Mouse (Mus musculus): ENCODE data around the gene RPS10-NUDT3. TPM values are rescaled to one million over a fixed set of nuclear protein-coding genes. Genes with fewer than 3 reads are reported as not detected.
"Not testable (repeated sequence)": the region's sequence is repeated elsewhere in the genome, so short reads cannot be mapped to it uniquely, and the experiment has no call there.

The RPS10-NUDT3 gene
- polyA plus RNA-seq, 1 experiment from 2014 or later, result not detected

DNA sequence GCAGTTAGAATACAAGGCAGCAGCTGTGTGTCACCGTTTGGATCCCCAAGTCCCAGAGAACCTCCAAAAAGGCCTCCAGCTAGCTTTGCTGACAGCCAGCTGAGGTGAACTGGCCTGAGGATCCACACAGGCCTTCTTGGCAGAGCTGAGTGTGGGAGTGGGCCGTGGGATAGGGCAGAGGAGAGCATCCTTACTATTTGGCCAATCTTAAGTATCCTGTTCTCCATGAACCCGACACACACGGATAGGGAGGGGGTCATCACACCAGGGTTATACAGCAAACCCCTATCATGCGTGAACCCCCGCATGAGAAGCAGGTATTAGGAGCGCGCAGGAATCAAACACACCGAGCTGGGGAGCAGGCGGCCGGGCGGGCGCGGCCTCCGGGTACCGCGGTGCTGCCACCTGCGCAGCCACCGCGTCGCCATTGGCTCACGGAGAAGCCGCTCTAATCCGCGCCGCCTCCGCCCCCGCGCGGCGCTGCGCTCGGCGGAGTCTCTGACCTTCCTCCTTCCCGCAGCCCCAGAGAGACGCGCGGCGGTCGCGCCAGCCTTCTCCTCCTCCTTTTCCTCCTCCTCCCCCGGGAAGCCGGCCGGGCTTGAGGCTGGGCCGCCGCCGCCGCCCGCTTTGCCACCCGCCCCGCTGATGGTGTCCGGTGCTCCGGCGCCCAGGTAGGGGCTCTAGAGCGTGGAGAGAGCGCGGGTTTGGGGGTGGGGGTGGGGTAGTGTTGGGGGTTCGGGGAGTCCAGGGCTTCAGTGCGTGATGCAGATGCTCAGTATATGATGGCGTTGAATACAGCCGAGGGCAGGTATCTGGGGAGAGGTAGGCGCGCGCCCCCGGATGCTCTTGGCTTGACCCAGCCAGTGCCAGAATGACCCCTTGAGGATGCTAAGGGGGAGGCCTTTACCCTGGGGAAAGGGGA is 20.3 kb upstream of the RPS10-NUDT3 start, which contains the start of gene Pacsin1:
Pacsin1 (plus strand) TSS at position 421 of the 922 bp plus-strand sequence.
- Histone ChIP-seq H3K9me3 (no peaks in the 10 kb centered on the region), H3K36me3 (no peaks in the 10 kb centered on the region), H3K4me3 (peak within 1 kb of the TSS; percentile 44), H3K27ac (no peak within 1 kb of the TSS), H3K4me1 (peaks cover 16% of the 10 kb centered on the region), H3K9ac (peak within 1 kb of the TSS; percentile 33; the same call in 1 of the 2 replicates), H3K4me2 (peak within 1 kb of the TSS; percentile 93), H3K27me3 (peaks cover 40% of the 10 kb centered on the region)
- whole genome bisulfite sequencing, result 2% methylated on average over 51 of the region's 65 CpGs
- 0 out of 2 replicates have a peak, but pooled peaks have one; percentile 15 for ATAC-seq (ENCODE audit: insufficient number of reproducible peaks, low FRiP score, low TSS enrichment, low read depth)

DNA sequence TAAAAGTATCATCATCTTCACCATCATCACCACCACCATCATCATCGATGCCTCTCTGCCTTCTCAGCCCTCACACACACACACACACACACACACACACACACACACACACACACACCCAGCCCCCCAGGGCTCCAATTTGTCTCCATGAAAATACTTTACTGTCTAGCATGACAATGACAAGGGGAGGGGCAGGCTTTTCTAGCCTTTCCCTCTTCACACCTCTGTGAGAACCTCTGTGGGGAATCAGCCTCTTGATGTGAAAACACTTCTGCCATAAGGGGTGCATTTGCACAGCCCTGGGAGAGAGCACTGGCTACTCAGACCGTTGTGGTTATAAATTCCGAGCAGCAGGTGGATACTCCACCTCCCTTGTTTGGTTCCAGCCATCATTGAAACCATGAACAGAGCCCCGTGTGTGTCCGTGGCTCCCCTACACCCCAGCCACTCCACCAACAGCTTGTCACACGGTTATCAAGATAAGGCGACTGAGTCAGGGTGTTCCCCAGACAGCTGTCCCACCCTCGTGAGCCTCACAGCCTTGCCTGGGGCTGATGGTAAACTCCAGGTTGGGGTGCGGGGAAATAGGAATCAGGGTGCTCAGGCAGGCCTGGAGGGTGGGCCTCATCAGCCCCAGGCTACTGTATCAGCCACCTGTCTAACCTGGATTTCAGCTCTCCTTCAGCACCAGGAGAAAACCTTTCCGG is 18.4 kb upstream of the RPS10-NUDT3 start:
- H3K36me3 ChIP-seq, result no peaks in the 10 kb centered on the region
- H3K4me2 ChIP-seq, result no peak overlapping the region
- H3K9ac ChIP-seq, result no peak overlapping the region
- H3K4me3 ChIP-seq, result no peak overlapping the region
- H3K27me3 ChIP-seq, result peaks cover 40% of the 10 kb centered on the region
- 48% methylated on average over 10 of the region's 10 CpGs for WGBS
- no peak overlapping the region for H3K27ac ChIP-seq
- no peak for ATAC-seq (ENCODE audit: insufficient number of reproducible peaks, low FRiP score, low TSS enrichment, low read depth)
- H3K9me3 ChIP-seq, result no peaks in the 10 kb centered on the region
- peaks cover 16% of the 10 kb centered on the region for H3K4me1 ChIP-seq

DNA sequence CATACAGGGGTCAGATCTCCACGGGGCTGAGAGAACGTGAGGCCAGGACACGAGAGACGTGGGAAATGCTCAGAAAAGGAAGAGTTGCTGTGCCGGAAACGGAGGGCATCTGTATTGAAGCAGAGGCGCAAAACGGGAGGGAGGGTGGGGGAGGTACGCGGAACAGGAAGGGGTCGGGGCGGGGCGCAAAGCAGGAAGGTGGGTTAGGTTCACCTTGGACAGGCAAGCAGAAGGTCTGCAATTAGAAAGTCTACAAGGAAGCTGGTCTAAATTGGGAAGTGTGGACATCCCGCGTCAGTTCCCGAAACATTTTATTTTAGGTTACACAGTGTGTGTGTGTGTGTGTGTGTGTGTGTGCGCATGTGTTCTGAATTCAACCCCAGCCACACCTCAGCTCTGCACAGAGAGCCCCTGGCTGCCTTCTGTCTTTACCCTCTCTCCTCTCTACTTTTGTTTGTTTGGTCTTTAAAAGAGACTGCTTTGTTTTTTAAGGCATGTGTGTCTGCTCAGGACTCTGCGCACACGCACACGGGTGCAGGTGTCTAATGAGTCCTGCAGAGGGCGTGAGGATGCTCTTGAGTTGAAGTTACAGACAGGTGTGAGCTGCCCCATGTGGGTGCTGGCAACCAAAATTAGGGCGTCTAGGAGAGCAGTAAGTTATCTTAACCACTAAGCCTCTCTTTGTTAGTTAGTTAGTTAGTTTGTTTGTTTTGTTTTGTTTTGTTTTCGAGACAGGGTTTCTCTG is 17.2 kb upstream of the RPS10-NUDT3 start:
- Histone ChIP-seq H3K9ac (no peak overlapping the region), H3K4me1 (peaks cover 16% of the 10 kb centered on the region), H3K9me3 (no peaks in the 10 kb centered on the region), H3K27ac (no peak overlapping the region), H3K4me2 (no peak overlapping the region), H3K36me3 (no peaks in the 10 kb centered on the region), H3K27me3 (peaks cover 38% of the 10 kb centered on the region), H3K4me3 (no peak overlapping the region)
- no peak for ATAC-seq (ENCODE audit: insufficient number of reproducible peaks, low FRiP score, low TSS enrichment, low read depth)
- 76% methylated on average over 23 of the region's 23 CpGs for WGBS

DNA sequence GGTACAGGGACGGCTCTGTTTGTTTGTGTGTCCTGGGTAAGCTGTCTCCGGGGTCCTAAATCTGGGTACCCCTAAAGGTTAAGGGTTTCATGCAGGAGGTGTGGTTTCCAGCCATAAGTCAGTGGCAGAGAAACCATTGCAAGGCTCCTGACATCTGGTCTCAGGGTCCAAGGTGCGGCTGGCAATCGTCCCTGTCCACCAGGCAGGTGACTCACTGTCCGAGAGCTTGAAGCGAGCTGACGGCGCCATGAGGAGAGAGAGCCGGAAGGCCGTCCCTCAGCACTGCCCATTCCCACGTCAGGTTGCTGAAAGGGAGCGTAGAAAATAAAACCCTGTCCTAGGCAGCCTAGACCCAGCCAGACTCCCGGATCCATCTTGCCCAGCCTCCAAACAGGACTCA is 15.6 kb upstream of the RPS10-NUDT3 start:
- no peak for ATAC-seq (ENCODE audit: insufficient number of reproducible peaks, low FRiP score, low TSS enrichment, low read depth)
- 76% methylated on average over 13 of the region's 13 CpGs for WGBS
- H3K27me3 ChIP-seq, result peaks cover 24% of the 10 kb centered on the region
- peaks cover 9% of the 10 kb centered on the region for H3K4me1 ChIP-seq
- H3K27ac ChIP-seq, result no peak overlapping the region
- no peaks in the 10 kb centered on the region for H3K36me3 ChIP-seq
- H3K4me2 ChIP-seq, result no peak overlapping the region
- no peak overlapping the region for H3K4me3 ChIP-seq
- H3K9ac ChIP-seq, result no peak overlapping the region
- H3K9me3 ChIP-seq, result no peaks in the 10 kb centered on the region

DNA sequence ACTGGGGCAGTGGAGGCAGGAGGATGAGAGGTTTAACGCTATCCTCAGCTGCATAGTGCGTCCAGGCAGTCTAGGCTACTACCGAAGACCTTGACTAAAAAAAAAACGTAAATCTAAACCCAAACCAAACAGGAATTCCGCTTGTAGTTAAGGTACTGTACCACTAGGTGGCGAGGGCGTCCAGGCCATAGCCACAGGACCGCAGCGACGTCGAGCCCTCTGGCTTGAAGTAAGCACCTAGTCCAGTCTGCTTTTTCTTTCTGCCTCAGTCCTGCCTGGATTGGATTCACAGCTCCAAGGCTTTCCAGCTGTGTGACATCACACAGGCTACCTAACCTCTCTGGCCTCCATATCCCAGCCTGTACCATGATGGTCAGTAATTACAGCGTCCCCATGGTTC is 15.1 kb upstream of the RPS10-NUDT3 start:
- Histone ChIP-seq H3K4me2 (no peak overlapping the region), H3K4me3 (no peak overlapping the region), H3K27ac (no peak overlapping the region), H3K9ac (no peak overlapping the region), H3K27me3 (peaks cover 19% of the 10 kb centered on the region), H3K4me1 (peaks cover 6% of the 10 kb centered on the region), H3K9me3 (no peaks in the 10 kb centered on the region), H3K36me3 (no peaks in the 10 kb centered on the region)
- no peak for ATAC-seq (ENCODE audit: insufficient number of reproducible peaks, low FRiP score, low TSS enrichment, low read depth)
- 11% methylated on average over 12 of the region's 12 CpGs for WGBS

DNA sequence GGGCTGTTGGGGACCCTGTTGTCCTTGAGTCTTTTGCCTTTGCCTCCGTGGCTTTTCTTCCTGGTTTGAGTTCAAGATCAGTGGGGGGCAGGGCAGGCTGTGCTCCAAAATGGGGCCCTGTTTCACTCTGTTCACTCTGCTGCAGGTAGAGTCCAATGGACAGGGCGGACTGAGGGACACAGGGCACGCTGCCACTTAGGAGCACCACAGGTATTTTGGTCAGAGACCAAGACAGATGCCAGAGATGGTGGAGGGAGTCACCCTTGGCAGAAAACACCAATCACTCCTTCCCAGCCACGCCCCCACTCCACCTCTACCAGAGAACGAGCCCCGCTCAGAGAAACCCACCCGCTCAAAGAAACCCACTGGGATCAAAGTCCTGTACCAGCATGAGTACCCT is 10.8 kb upstream of the RPS10-NUDT3 start:
- ATAC-seq (ENCODE audit: insufficient number of reproducible peaks, low FRiP score, low TSS enrichment, low read depth), result no peak
- Histone ChIP-seq H3K4me3 (no peak overlapping the region), H3K27me3 (0 out of 2 replicates have a peak, but pooled peaks cover 4% of the 10 kb centered on the region), H3K9me3 (no peaks in the 10 kb centered on the region), H3K4me2 (no peak overlapping the region), H3K27ac (no peak overlapping the region), H3K9ac (no peak overlapping the region), H3K36me3 (no peaks in the 10 kb centered on the region), H3K4me1 (peaks cover 14% of the 10 kb centered on the region)
- WGBS, result 38% methylated on average over 7 of the region's 7 CpGs

DNA sequence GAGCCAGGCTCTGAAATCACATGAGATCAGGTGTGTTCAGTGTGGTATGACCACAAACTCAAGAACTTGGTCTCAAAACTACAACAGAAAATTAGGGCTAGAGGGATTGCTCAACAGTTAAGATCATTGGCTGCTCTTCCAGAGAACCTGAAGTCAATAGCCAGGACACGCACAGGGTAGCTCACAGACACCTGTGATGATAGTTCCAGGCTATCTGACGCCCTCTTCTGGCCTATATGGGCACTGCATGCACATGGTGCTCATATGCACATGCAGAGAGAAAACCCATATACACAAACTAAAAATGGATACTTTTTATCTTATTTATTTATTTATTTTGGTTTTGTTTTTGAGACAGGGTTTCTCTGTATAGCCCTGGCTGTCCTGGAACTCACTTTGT is 9.6 kb upstream of the RPS10-NUDT3 start:
- 48% methylated on average over 2 of the region's 2 CpGs for WGBS
- Histone ChIP-seq H3K4me3 (no peak overlapping the region), H3K27ac (no peak overlapping the region), H3K4me2 (no peak overlapping the region), H3K36me3 (no peaks in the 10 kb centered on the region), H3K27me3 (no peaks in the 10 kb centered on the region), H3K9me3 (no peaks in the 10 kb centered on the region), H3K4me1 (peaks cover 14% of the 10 kb centered on the region), H3K9ac (no peak overlapping the region)
- ATAC-seq (ENCODE audit: insufficient number of reproducible peaks, low FRiP score, low TSS enrichment, low read depth), result no peak

DNA sequence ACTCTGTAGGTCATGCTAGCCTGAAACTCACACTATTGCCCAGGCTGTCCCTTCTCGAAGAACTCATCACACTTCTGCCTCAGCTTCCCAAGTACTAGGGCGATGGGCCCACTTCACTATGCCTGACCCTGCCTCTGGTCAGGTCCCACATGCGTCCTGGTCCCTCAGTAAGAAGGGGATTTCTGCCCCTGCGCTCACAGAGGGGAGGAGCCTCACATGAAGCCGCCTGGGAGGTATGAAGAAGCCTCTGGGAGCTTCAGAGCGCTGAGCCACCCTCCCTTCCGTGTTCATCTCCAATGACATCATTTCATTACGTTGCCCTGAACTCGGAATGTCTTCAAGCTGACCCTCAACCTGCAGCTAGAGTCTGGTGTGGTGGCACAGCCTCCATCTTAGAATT is 8.7 kb upstream of the RPS10-NUDT3 start:
- no peak for ATAC-seq (ENCODE audit: insufficient number of reproducible peaks, low FRiP score, low TSS enrichment, low read depth)
- H3K4me2 ChIP-seq, result no peak overlapping the region
- H3K4me3 ChIP-seq, result no peak overlapping the region
- H3K27me3 ChIP-seq, result no peaks in the 10 kb centered on the region
- no peaks in the 10 kb centered on the region for H3K9me3 ChIP-seq
- no peak overlapping the region for H3K9ac ChIP-seq
- H3K27ac ChIP-seq, result no peak overlapping the region
- WGBS, result 85% methylated on average over 9 of the region's 9 CpGs
- no peaks in the 10 kb centered on the region for H3K36me3 ChIP-seq
- H3K4me1 ChIP-seq, result peaks cover 14% of the 10 kb centered on the region

DNA sequence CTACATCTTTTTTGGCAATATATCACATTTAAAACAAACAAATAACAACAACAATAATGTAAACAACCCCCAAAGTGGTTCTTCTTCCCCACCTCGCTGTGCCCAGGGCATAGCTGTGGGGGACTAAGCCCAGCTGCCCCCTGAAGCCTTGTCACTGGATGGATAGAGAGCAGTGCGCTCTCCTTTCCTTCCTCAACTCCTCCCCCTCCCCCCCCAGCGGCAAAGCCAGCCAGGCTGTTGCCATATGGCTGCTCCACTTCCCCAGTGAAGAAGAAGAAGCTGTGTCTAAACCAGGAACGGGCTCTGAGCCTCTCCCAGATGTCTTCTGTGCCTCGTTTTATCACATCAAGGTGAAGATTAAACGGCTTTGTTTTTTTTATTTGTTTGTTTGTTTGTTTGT is 8.1 kb upstream of the RPS10-NUDT3 start:
- 19% methylated on average over 6 of the region's 6 CpGs for whole genome bisulfite sequencing
- Histone ChIP-seq H3K4me2 (no peak overlapping the region), H3K27me3 (no peaks in the 10 kb centered on the region), H3K4me3 (no peak overlapping the region), H3K4me1 (peaks cover 14% of the 10 kb centered on the region), H3K27ac (no peak overlapping the region), H3K9ac (no peak overlapping the region), H3K36me3 (no peaks in the 10 kb centered on the region), H3K9me3 (no peaks in the 10 kb centered on the region)
- ATAC-seq (ENCODE audit: insufficient number of reproducible peaks, low FRiP score, low TSS enrichment, low read depth), result no peak

DNA sequence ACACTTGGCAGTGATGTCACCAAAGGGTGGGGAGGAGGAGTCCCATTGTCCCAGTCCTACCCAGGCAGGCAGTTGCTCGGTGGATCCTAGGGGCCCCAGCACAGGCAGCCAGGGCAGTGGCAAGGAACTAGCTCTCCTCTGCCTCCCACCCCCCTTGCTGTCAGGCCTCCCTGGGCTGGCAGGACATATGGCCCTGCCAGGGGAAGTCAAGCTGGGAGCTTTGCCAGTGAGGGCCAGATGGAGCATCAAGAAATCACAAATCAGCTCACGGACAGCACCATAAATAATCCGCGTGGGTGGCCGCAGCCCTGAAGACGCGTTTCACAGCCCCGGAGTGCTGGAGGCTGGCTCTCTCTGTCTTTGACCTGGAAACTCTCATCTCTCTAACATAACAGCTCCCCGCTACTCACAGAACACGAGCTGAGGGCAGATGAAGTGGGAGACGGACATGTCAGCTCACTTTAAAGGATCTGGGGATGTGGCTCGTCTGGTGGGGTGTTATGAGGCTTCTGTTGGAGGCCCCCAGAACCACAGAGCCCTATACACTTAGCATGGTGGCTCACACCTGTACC is 7.6 kb upstream of the RPS10-NUDT3 start:
- Histone ChIP-seq H3K9me3 (no peaks in the 10 kb centered on the region), H3K9ac (no peak overlapping the region; the same call in 1 of the 2 replicates), H3K27me3 (no peaks in the 10 kb centered on the region), H3K4me1 (peaks cover 14% of the 10 kb centered on the region), H3K27ac (peak overlapping the region; percentile 8; the same call in 1 of the 2 replicates), H3K36me3 (no peaks in the 10 kb centered on the region), H3K4me3 (no peak overlapping the region), H3K4me2 (no peak overlapping the region)
- 5% methylated on average over 12 of the region's 12 CpGs for WGBS
- no peak for ATAC-seq (ENCODE audit: insufficient number of reproducible peaks, low FRiP score, low TSS enrichment, low read depth)

DNA sequence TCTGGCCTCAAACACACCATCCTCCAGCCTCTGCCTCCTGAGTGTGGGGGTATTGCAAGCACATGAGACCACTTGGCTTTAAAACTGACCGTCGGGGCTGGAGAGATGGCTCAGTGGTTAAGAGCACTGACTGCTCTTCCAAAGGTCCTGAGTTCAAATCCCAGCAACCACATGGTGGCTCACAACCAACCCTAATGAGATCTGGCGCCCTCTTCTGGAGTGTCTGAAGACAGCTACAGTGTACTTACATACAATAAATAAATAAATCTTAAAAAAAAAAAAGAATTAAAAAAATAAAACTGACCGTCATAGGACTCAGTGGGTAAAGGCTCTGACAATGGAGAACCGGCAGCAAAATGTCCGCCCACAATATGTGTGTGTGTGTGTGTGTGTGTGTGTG is 4.8 kb upstream of the RPS10-NUDT3 start:
- not testable (repeated sequence) for ATAC-seq (ENCODE audit: insufficient number of reproducible peaks, low FRiP score, low TSS enrichment, low read depth); H3K36me3 ChIP-seq; H3K9me3 ChIP-seq; H3K4me2 ChIP-seq; H3K9ac ChIP-seq; H3K27ac ChIP-seq; H3K4me3 ChIP-seq; H3K27me3 ChIP-seq
- WGBS, result 89% methylated on average over 6 of the region's 6 CpGs
- H3K4me1 ChIP-seq, result peaks cover 20% of the 10 kb centered on the region

Data from limb, embryonic 15.5 days (tissue).